Mouse (Mus musculus): ENCODE results near the gene Srrt. TPM values are rescaled to one million over a fixed set of nuclear protein-coding genes. Genes with fewer than 3 reads are reported as not detected.
A peak's percentile ranks its signal among the peaks of the same experiment; 100 is the strongest.

Gene Srrt
- 100 to 1,000 TPM; 176 to 178 TPM for total RNA-seq (2021)

DNA sequence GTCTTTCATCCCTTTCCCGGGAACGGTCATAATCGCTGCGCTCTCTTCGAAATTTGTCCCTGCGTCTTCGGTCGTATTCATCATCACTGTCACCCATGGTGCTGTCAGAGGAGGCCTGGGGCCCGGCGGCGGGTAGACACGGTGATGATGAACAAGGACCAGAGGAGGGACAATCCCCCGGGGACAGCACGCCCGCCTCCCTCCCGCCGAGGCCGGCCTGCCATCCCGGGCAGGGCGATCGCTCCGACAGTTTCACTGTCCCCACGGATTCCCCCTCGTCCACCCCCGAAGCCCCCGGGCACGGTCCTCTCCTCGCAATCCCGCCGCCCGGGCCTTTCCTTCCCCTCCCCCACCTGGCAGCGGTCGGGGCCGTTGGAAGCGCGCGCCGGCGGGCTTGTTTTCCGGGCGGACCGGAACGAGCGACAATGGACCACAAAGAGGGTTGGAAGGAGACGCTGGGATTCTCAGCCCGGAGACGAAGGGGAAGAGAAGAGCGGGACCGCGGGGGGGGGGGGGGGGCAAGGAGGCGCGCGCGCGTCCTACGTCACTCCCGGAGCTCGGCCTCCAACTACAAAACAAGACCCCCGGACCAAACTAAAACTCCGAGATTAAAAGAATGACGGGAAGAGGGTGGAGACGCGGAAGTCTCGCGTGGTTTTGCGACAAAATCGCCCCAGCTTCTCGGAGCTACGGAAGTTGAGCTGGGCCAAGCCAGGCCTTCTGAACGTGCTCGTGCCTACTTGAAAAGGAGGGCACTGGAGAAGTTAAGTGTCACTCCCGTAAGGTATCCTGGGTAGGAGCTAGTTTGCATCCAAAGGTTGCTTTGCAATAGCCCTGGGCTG, at the start of gene Srrt:
Srrt (minus strand) TSS at position 604 of the 842 bp plus-strand sequence.
- intact Hi-C loops (cut with DNase I), result loop anchor here (2.0 kb wide), 1 partner anchor 20 kb away; the partner anchor contains the start of gene Ache
- peak; percentile 93 to 97 for DNase-seq (ENCODE audit: low spot score in 2 of 2)

DNA sequence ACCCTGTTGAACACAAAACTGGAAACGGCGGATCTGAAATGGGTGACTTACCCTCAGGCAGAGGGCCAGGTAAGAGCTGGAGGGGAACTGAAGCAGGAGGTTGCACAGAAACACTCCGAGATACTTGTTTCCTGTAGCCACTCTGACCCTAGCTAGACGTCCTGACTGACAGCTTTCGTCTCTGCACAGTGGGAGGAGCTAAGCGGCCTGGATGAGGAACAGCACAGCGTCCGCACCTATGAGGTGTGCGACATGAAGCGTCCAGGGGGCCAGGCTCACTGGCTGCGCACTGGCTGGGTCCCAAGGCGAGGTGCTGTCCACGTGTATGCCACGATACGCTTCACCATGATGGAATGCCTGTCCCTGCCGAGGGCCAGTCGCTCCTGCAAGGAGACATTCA, 46.6 kb upstream of the Srrt start:
- intact Hi-C loops (cut with DNase I), result no loop called here
- no peak for DNase-seq (ENCODE audit: low spot score in 2 of 2)

DNA sequence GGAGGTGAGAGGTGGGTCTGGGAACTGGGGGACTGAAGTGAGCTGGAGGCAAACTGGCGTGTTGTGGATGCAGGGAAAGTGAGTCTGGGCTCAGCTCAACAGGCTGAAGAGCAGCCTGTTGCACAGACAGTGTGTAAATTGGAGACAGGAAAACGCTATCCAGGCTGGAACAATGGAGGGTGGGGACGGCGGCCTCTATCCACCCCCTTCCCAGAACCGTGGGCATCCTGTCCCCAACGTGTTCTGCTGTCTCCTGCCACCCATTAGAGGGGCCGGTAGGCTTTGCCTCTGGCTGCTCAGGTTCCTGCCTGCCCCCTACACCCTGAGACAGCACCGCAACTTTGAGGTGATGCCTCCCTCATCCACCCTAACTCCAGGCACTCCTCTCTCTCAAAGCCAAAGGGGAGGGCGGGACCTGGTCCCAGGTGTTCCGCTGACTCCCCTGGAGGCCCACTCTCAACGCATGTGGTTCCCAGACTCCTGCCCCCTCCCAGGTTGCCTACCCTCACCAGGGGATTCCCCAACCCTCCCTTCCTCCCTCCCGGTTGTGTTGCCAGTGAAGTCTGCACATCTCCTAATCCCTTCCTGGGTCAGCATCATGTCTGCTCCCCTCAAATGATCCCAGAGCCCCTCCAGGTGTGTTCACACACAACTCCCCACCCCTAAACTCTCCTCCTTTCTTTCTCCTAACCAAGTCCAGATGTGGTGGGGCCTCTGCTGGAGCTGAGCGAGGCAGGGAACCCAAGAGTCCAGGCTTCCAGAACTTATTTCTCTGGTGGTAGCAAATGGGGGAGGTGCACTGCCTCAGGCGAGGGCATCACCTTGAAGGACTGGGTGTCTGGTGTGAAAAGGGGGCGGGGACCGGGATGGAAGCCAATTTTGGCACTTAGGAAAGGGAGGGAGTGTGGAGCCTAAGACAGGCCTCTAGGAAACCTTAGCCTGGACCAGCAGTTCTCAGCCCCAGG, 44.8 kb upstream of the Srrt start:
- DNase-seq (ENCODE audit: low spot score in 2 of 2), result no peak
- intact Hi-C loops (cut with DNase I), result no loop called here

DNA sequence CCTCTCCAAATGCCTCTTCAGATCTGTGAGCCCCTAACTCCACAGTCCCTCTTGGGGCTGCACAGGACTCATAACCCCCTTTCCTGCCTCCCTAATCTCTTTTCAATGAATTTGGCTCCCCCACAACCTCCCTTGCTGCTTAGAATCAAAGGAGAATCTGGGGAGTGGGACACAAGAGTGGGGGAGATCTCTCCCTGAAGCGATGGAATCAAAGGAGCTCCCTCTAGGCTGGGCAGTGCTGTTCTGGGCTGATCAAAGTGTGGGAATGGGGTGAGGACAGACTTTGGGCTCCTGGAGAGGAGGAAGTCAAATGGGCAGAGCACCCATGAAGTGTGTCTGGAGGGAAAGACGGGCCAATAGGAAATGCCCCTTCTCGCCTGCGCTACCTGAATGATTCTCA, 43.9 kb upstream of the Srrt start:
- DNase-seq (ENCODE audit: low spot score in 2 of 2), result no peak
- intact Hi-C loops (cut with DNase I), result no loop called here

- intact Hi-C loops (cut with DNase I), result no loop called here
- DNase-seq (ENCODE audit: low spot score in 2 of 2), result no peak
These were observed 43.5 kb upstream of the Srrt start for GRCm38 (mm10) chr5:137351058-137351380.

DNA sequence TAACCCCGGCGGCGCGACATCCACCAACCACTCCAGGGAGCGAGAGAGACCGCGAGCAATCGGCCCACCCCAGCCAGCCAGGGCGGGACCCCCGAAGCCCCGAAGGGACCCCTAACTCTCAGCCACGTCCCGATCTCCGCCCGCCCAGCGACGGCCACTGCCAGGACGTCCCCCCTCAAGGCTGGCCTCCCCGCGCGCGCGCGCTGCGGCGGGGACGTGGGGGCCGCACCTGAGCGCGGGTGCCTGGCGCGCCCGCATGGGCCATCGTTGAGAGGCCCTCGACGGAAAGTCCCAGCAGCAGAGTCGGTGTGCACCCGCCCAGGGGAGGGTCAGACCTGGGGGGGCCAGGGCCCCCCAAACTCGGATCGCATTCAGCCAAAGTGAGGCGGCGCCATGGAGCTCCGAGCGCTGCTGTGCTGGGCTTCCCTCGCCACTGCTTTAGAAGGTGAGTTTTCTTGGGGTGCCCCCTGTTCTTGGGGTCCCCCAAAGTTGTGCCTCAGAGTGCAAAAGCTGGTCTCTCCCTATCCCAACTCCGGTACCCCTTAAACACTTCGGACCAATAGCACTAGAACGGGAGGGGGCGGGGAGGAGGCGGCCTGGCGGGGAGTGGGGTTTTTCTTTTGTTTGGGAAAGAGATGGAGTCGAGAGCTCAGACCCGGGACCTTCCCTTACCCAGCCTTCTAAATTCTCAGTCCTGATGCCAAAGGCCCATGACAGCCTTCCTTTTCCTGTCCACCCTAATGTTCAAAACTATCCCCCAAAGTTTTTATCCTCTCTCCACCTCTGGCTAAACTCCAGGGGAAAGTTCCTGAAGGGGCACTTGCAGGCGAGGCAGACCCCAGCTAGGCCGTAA, 43.0 kb upstream of the Srrt start:
- intact Hi-C loops (cut with DNase I), result no loop called here
- no peak for DNase-seq (ENCODE audit: low spot score in 2 of 2)

- intact Hi-C loops (cut with DNase I), result loop anchor here (10.0 kb wide), 1 partner anchor 425 kb away; the partner anchor contains the start of gene Ppp1r35
- DNase-seq (ENCODE audit: low spot score in 2 of 2), result peak; percentile 32 to 48
These were observed 42.1 kb upstream of the Srrt start, which contains the start of gene Ephb4 for GRCm38 (mm10) chr5:137349384-137350204. TSS of gene Ephb4 (plus strand) at chr5:137350109.

GRCm38 (mm10) chr5:137348482-137349383, 41.3 kb upstream of the Srrt start:
- no peak for DNase-seq (ENCODE audit: low spot score in 2 of 2)
- intact Hi-C loops (cut with DNase I), result loop anchor here (10.0 kb wide), 1 partner anchor 426 kb away; the partner anchor contains the start of gene Ppp1r35

- DNase-seq (ENCODE audit: low spot score in 2 of 2), result no peak
- intact Hi-C loops (cut with DNase I), result loop anchor here (10.0 kb wide), 1 partner anchor 427 kb away; the partner anchor contains the start of gene Ppp1r35
These were observed 40.4 kb upstream of the Srrt start for GRCm38 (mm10) chr5:137347856-137348255.

- intact Hi-C loops (cut with DNase I), result loop anchor here (10.0 kb wide), 1 partner anchor 428 kb away; the partner anchor contains the start of gene Ppp1r35
These were observed 39.5 kb upstream of the Srrt start for GRCm38 (mm10) chr5:137346983-137347382.

DNA sequence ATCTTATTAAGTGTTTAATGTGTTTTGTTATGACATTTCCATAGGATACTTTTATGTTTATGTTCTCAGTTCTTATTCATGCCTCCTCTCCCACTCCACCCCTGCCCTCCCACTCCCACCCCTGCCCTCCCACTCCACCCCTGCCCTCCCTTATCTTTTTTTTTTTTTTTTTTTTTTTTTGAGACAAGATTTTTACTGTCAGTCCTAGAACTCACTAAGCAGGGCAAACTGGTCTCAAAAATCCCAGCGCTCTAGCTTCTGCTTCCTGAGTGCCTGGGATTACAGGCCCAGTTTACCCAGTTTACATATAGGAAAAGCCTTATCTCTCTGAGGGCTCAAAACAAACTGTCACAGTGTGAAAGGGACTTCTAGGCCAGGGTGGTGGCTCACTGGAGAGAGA, 38.9 kb upstream of the Srrt start:
- no peak for DNase-seq (ENCODE audit: low spot score in 2 of 2)
- intact Hi-C loops (cut with DNase I), result loop anchor here (10.0 kb wide), 1 partner anchor 428 kb away; the partner anchor contains the start of gene Ppp1r35

More at GRCm38 (mm10) chr5:137346983-137347382, 39.5 kb upstream of the Srrt start:
- no peak for DNase-seq (ENCODE audit: low spot score in 2 of 2)

DNA sequence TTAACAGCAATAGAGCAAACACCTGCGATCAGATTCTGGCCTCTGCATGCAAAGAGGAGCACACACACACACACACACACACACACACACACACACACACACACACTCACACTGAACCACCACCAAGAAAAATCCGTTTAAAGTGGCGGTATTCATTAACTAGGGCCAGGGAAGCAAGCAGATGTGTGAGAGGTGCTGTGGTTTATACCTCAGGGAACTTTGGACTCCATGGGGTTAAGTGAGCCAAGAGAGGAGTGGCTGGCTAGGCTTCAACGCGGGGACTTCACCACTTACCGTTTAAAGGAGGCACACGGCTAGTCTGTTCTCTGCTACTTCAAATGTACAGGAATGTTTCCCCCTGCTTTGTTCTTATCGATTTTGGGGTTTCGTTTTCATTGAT, 38.3 kb upstream of the Srrt start:
- intact Hi-C loops (cut with DNase I), result loop anchor here (10.0 kb wide), 1 partner anchor 429 kb away; the partner anchor contains the start of gene Ppp1r35
- no peak for DNase-seq (ENCODE audit: low spot score in 2 of 2)

DNA sequence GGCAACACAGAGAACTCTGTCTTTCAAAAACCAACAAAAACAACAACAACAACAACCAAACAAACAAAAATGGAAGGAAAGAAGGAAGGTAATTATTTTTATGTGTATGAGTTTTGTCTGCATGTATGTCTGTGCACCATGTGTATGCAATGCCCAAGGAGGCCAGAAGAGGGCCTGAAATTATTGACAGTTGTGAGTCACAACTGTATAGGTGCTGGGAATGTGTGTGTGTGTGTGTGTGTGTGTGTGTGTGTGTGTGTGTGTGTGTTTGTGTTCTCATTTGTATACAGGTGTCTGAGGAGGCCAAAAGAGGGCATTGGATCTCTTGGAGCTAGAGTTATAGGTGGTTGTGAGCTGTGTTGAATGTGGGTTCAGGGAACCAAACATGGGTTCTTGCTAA, 36.4 kb upstream of the Srrt start:
- DNase-seq (ENCODE audit: low spot score in 2 of 2), result no peak
- intact Hi-C loops (cut with DNase I), result loop anchor here (10.0 kb wide), 1 partner anchor 431 kb away; the partner anchor contains the start of gene Ppp1r35

- intact Hi-C loops (cut with DNase I), result loop anchor here (10.0 kb wide), 1 partner anchor 431 kb away; the partner anchor contains the start of gene Ppp1r35
These were observed 35.9 kb upstream of the Srrt start for GRCm38 (mm10) chr5:137343412-137343811.

DNA sequence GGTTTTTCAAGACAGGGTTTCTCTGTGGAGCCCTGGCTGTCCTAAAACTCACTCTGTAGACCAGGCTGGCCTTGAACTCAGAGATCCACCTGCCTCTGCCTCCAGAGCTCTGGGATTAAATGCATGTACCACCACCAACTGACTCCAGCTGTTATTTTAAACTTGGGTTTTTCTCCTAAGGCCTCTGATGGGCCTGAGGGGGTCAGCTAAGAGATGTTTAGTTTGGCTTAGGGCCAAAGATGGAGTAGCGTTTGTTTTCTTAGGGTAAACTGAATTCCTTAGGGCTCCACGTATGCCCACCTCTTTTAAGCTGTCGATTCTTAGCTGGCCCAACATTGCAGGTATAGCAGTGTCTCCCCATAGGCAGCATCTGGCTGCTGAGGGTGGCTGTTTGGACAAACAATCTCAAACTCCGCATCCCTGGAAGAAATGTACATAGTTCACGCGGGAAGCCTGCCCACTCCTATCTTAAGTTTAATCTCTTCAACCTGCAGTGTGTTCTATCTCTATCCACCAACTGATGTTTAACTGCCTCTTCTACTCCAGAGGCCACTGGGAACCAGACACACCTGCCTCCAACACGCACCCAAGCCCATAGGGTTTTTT, 35.0 kb upstream of the Srrt start:
- no peak for DNase-seq (ENCODE audit: low spot score in 2 of 2)
- intact Hi-C loops (cut with DNase I), result loop anchor here (10.0 kb wide), 1 partner anchor 432 kb away; the partner anchor contains the start of gene Ppp1r35

More at GRCm38 (mm10) chr5:137343412-137343811, 35.9 kb upstream of the Srrt start:
- DNase-seq (ENCODE audit: low spot score in 2 of 2), result no peak

GRCm38 (mm10) chr5:137340222-137340621, 32.7 kb upstream of the Srrt start:
- no peak for DNase-seq (ENCODE audit: low spot score in 2 of 2)
- intact Hi-C loops (cut with DNase I), result loop anchor here (10.0 kb wide), 1 partner anchor 435 kb away; the partner anchor contains the start of gene Ppp1r35

Measured in left cerebral cortex, postnatal 25 days (tissue).